Mouse (Mus musculus): ENCODE results near the gene Dscam. TPM values are rescaled to one million over a fixed set of nuclear protein-coding genes. Genes with fewer than 3 reads are reported as not detected.

Dscam gene
- polyA plus RNA-seq, 1 experiment from 2014 or later, result 0.24 TPM

- H3K9ac ChIP-seq, result no peak overlapping the region
- H3K27ac ChIP-seq, result no peak overlapping the region
- 85% methylated on average over 7 of the region's 7 CpGs for WGBS
- H3K4me2 ChIP-seq, result no peak overlapping the region
- H3K4me3 ChIP-seq (replicated peaks), result no peak overlapping the region
- no peaks in the 10 kb centered on the region for H3K27me3 ChIP-seq (replicated peaks)
- H3K4me1 ChIP-seq, result no peaks in the 10 kb centered on the region
- no peak for ATAC-seq (ENCODE audit: insufficient read depth, low FRiP score, low read depth)
- no peaks in the 10 kb centered on the region for H3K36me3 ChIP-seq
- no peaks in the 10 kb centered on the region for H3K9me3 ChIP-seq
These were observed 109.2 kb downstream of the Dscam start for GRCm38 (mm10) chr16:97061390-97061789.

- Histone ChIP-seq H3K36me3 (no peaks in the 10 kb centered on the region), H3K9ac (no peak overlapping the region), H3K4me3 (replicated peaks) (no peak overlapping the region), H3K27me3 (replicated peaks) (no peaks in the 10 kb centered on the region), H3K4me2 (no peak overlapping the region), H3K27ac (no peak overlapping the region), H3K4me1 (no peaks in the 10 kb centered on the region), H3K9me3 (no peaks in the 10 kb centered on the region)
- no peak for ATAC-seq (ENCODE audit: insufficient read depth, low FRiP score, low read depth)
These were observed 109.8 kb downstream of the Dscam start for GRCm38 (mm10) chr16:97060736-97061135.

GRCm38 (mm10) chr16:97060276-97060675 is 110.3 kb downstream of the Dscam start:
- H3K4me1 ChIP-seq, result no peaks in the 10 kb centered on the region
- no peaks in the 10 kb centered on the region for H3K9me3 ChIP-seq
- H3K4me2 ChIP-seq, result no peak overlapping the region
- no peak overlapping the region for H3K27ac ChIP-seq
- no peaks in the 10 kb centered on the region for H3K27me3 ChIP-seq (replicated peaks)
- no peaks in the 10 kb centered on the region for H3K36me3 ChIP-seq
- no peak overlapping the region for H3K9ac ChIP-seq
- no peak for ATAC-seq (ENCODE audit: insufficient read depth, low FRiP score, low read depth)
- WGBS, result 69% methylated on average over 4 of the region's 4 CpGs
- no peak overlapping the region for H3K4me3 ChIP-seq (replicated peaks)

GRCm38 (mm10) chr16:97035271-97035670 is 135.3 kb downstream of the Dscam start:
- H3K36me3 ChIP-seq, result no peaks in the 10 kb centered on the region
- no peaks in the 10 kb centered on the region for H3K4me1 ChIP-seq
- H3K27me3 ChIP-seq (replicated peaks), result no peaks in the 10 kb centered on the region
- no peaks in the 10 kb centered on the region for H3K9me3 ChIP-seq
- H3K9ac ChIP-seq, result no peak overlapping the region
- no peak overlapping the region for H3K4me2 ChIP-seq
- no peak for ATAC-seq (ENCODE audit: insufficient read depth, low FRiP score, low read depth)
- no peak overlapping the region for H3K4me3 ChIP-seq (replicated peaks)
- H3K27ac ChIP-seq, result no peak overlapping the region
- WGBS, result 83% methylated on average over 4 of the region's 4 CpGs

- Histone ChIP-seq H3K9me3 (no peaks in the 10 kb centered on the region), H3K36me3 (no peaks in the 10 kb centered on the region), H3K27ac (no peak overlapping the region), H3K27me3 (replicated peaks) (no peaks in the 10 kb centered on the region), H3K4me1 (no peaks in the 10 kb centered on the region), H3K9ac (no peak overlapping the region), H3K4me3 (replicated peaks) (no peak overlapping the region), H3K4me2 (no peak overlapping the region)
- no peak for ATAC-seq (ENCODE audit: insufficient read depth, low FRiP score, low read depth)
- WGBS, result 82% methylated on average over 3 of the region's 3 CpGs
These were observed 137.0 kb downstream of the Dscam start for GRCm38 (mm10) chr16:97033540-97034058.

GRCm38 (mm10) chr16:97027701-97028100 is 142.9 kb downstream of the Dscam start:
- WGBS, result 62% methylated on average over 1 of the region's 1 CpGs
- no peak for ATAC-seq (ENCODE audit: insufficient read depth, low FRiP score, low read depth)
- Histone ChIP-seq H3K9me3 (no peaks in the 10 kb centered on the region), H3K4me3 (replicated peaks) (no peak overlapping the region), H3K4me2 (no peak overlapping the region), H3K4me1 (no peaks in the 10 kb centered on the region), H3K27me3 (replicated peaks) (no peaks in the 10 kb centered on the region), H3K36me3 (no peaks in the 10 kb centered on the region), H3K27ac (no peak overlapping the region), H3K9ac (no peak overlapping the region)

- Histone ChIP-seq H3K27me3 (replicated peaks) (no peaks in the 10 kb centered on the region), H3K36me3 (no peaks in the 10 kb centered on the region), H3K9ac (no peak overlapping the region), H3K9me3 (no peaks in the 10 kb centered on the region), H3K4me3 (replicated peaks) (no peak overlapping the region), H3K4me2 (no peak overlapping the region), H3K27ac (no peak overlapping the region), H3K4me1 (no peaks in the 10 kb centered on the region)
- WGBS, result 84% methylated on average over 5 of the region's 5 CpGs
- ATAC-seq (ENCODE audit: insufficient read depth, low FRiP score, low read depth), result no peak
These were observed 143.7 kb downstream of the Dscam start for GRCm38 (mm10) chr16:97026803-97027202.

- no peak overlapping the region for H3K9ac ChIP-seq
- ATAC-seq (ENCODE audit: insufficient read depth, low FRiP score, low read depth), result no peak
- no peak overlapping the region for H3K4me2 ChIP-seq
- H3K4me1 ChIP-seq, result no peaks in the 10 kb centered on the region
- no peak overlapping the region for H3K4me3 ChIP-seq (replicated peaks)
- no peaks in the 10 kb centered on the region for H3K9me3 ChIP-seq
- 41% methylated on average over 4 of the region's 4 CpGs for WGBS
- no peaks in the 10 kb centered on the region for H3K36me3 ChIP-seq
- no peaks in the 10 kb centered on the region for H3K27me3 ChIP-seq (replicated peaks)
- H3K27ac ChIP-seq, result no peak overlapping the region
These were observed 146.1 kb downstream of the Dscam start for GRCm38 (mm10) chr16:97024406-97024805.

- no peak for ATAC-seq (ENCODE audit: insufficient read depth, low FRiP score, low read depth)
- Histone ChIP-seq H3K27me3 (replicated peaks) (no peaks in the 10 kb centered on the region), H3K4me1 (no peaks in the 10 kb centered on the region), H3K27ac (no peak overlapping the region), H3K9ac (no peak overlapping the region), H3K4me2 (no peak overlapping the region), H3K9me3 (no peaks in the 10 kb centered on the region), H3K4me3 (replicated peaks) (no peak overlapping the region), H3K36me3 (no peaks in the 10 kb centered on the region)
- WGBS, result 83% methylated on average over 6 of the region's 6 CpGs
These were observed 149.1 kb downstream of the Dscam start for GRCm38 (mm10) chr16:97021496-97021895.

- 52% methylated on average over 5 of the region's 5 CpGs for WGBS
- ATAC-seq (ENCODE audit: insufficient read depth, low FRiP score, low read depth), result no peak
These were observed 152.2 kb downstream of the Dscam start for GRCm38 (mm10) chr16:97018304-97018703.

GRCm38 (mm10) chr16:97017171-97017738 is 153.3 kb downstream of the Dscam start:
- no peaks in the 10 kb centered on the region for H3K36me3 ChIP-seq
- ATAC-seq (ENCODE audit: insufficient read depth, low FRiP score, low read depth), result no peak
- no peak overlapping the region for H3K4me3 ChIP-seq (replicated peaks)
- no peak overlapping the region for H3K4me2 ChIP-seq
- H3K27ac ChIP-seq, result no peak overlapping the region
- H3K27me3 ChIP-seq (replicated peaks), result no peaks in the 10 kb centered on the region
- WGBS, result 80% methylated on average over 3 of the region's 3 CpGs
- no peaks in the 10 kb centered on the region for H3K9me3 ChIP-seq
- no peak overlapping the region for H3K9ac ChIP-seq
- H3K4me1 ChIP-seq, result no peaks in the 10 kb centered on the region

More at GRCm38 (mm10) chr16:97018304-97018703, 152.2 kb downstream of the Dscam start:
- Histone ChIP-seq H3K4me1 (no peaks in the 10 kb centered on the region), H3K4me3 (replicated peaks) (no peak overlapping the region), H3K27ac (no peak overlapping the region), H3K36me3 (no peaks in the 10 kb centered on the region), H3K4me2 (no peak overlapping the region), H3K27me3 (replicated peaks) (no peaks in the 10 kb centered on the region), H3K9ac (no peak overlapping the region), H3K9me3 (no peaks in the 10 kb centered on the region)

- Histone ChIP-seq H3K36me3 (no peaks in the 10 kb centered on the region), H3K9me3 (no peaks in the 10 kb centered on the region), H3K4me1 (no peaks in the 10 kb centered on the region), H3K27ac (no peak overlapping the region), H3K4me3 (replicated peaks) (no peak overlapping the region), H3K27me3 (replicated peaks) (no peaks in the 10 kb centered on the region), H3K9ac (no peak overlapping the region), H3K4me2 (no peak overlapping the region)
- ATAC-seq (ENCODE audit: insufficient read depth, low FRiP score, low read depth), result no peak
- 87% methylated on average over 2 of the region's 2 CpGs for WGBS
These were observed 154.2 kb downstream of the Dscam start for GRCm38 (mm10) chr16:97016244-97016850.

Data from stomach, embryonic 15.5 days (tissue).